Mouse (Mus musculus): Measurements from ENCODE around the gene Eef2.

DNA sequence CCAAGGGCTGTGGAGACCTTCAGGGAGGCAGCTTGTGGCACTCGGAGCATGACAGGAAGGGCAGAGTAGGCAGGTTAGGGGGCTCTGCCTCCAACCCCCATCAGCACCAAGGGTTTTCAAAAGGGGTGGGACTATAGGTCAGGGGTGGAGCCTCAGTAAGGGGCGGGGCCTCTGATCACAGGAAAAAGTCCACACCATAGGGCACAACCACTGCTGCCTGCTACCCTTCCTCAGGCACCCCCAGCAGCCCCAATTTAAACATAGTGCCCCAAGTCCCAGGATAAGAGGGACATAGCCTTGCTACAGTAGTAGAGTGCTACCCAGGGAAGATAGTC lies 14.1 kb upstream of the Eef2 start:
- TF ChIP-seq CTCF (IDR thresholded peaks at IDR 0.05; ENCODE audit: extremely low read depth, insufficient read depth, low read length) = no peak
- TF ChIP-seq POLR2A (IDR thresholded peaks at IDR 0.05; ENCODE audit: extremely low read depth, insufficient read depth, low read length) = no peak
